Mouse (Mus musculus) ES-Bruce4 (cell line): Measurements from ENCODE around the gene Clcn6. TPM values are rescaled to one million over a fixed set of nuclear protein-coding genes. Genes with fewer than 3 reads are reported as not detected.

Experiments used
- H3K27ac ChIP-seq: 2 replicates; pipeline ENCODE4 v1.5.1; 2012; ENCODE audit warnings: low read length, inconsistent platforms; ENCODE audit not compliant: insufficient read depth
- H3K27me3 ChIP-seq: 2 replicates; pipeline ENCODE4 v1.6.1; 2012; ENCODE audit warnings: mild to moderate bottlenecking, low read length, inconsistent platforms; ENCODE audit not compliant: control insufficient read depth, poor library complexity, insufficient read depth, severe bottlenecking
- H3K36me3 ChIP-seq: 2 replicates; pipeline ENCODE4 v1.6.1; 2012; ENCODE audit warnings: inconsistent platforms, mild to moderate bottlenecking, low read length, moderate library complexity; ENCODE audit not compliant: control insufficient read depth, poor library complexity, insufficient read depth, severe bottlenecking
- H3K4me1 ChIP-seq: one replicate; pipeline ENCODE4 v1.8.1; 2011; ENCODE audit warnings: low read length; ENCODE audit not compliant: control insufficient read depth, insufficient read depth
- H3K4me3 ChIP-seq: 2 replicates; pipeline ENCODE4 v1.5.1; 2011; ENCODE audit warnings: low read depth, mild to moderate bottlenecking, low read length
- H3K9ac ChIP-seq: 2 replicates; pipeline ENCODE4 v1.6.1; 2012; ENCODE audit warnings: low read depth, mild to moderate bottlenecking, inconsistent platforms; ENCODE audit not compliant: poor library complexity, severe bottlenecking
- H3K9me3 ChIP-seq: replicated peaks from 2 replicates; pipeline ENCODE4 v1.6.1; 2012; ENCODE audit warnings: mild to moderate bottlenecking, low read length, inconsistent platforms; ENCODE audit not compliant: control insufficient read depth, poor library complexity, insufficient read depth, severe bottlenecking
- CTCF ChIP-seq: IDR thresholded peaks from one replicate; pipeline ENCODE4 v1.8.1; 2011; ENCODE audit warnings: low read depth, low read length
- EP300 ChIP-seq: IDR thresholded peaks from 2 replicates; pipeline ENCODE4 v1.6.1; 2011; ENCODE audit warnings: low read depth, low read length; ENCODE audit not compliant: insufficient read depth
- POLR2A ChIP-seq: IDR thresholded peaks from one replicate; pipeline ENCODE4 v1.8.1; 2011; ENCODE audit warnings: low read length; ENCODE audit not compliant: insufficient read depth
- polyA plus RNA-seq: library from polyadenylated mRNA; stranded (reverse); fragments of >200 nt; gene quantifications from 2 replicates; pipeline ENCODE4 v1.2.4, GENCODE M21; 2011; ENCODE audit warnings: low read depth; ENCODE audit not compliant: missing spikeins, insufficient read depth, insufficient read length

The Clcn6 gene
- polyA plus RNA-seq, 1 experiment, result 16.7 TPM

DNA sequence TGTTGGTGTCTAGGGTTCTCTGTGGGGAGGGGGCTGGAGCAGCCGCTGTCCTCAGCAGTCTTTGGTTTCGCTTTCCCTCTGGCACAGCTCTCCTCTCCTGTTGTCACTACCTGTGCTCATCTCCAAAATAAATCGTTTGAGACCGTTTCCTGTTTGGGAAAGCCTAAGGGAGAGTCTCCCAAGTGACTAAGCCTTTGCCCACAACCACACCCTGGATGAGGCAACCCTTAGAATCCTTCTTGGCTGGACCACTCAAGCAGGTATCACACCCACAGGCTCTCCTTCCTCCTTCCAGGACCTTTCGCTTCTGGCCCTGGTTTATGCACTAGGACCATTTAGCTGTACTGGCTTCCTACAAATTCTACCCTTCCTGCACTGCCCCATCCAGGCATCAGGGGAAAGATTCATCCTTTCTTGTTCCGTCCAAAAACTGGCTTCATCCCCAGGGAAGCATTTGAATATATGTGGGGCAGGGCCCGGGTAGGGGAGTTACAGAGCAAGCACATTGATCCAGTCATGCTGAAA lies 45.0 kb downstream of the Clcn6 start:
- no peaks in the 10 kb centered on the region for H3K36me3 ChIP-seq
- no peak overlapping the region for H3K27ac ChIP-seq
- no peaks in the 10 kb centered on the region for H3K4me1 ChIP-seq
- H3K9ac ChIP-seq, result no peak overlapping the region
- H3K9me3 ChIP-seq, result no peaks in the 10 kb centered on the region
- no peaks in the 10 kb centered on the region for H3K27me3 ChIP-seq
- TF ChIP-seq POLR2A (no peak), EP300 (no peak), CTCF (no peak)
- no peak overlapping the region for H3K4me3 ChIP-seq

DNA sequence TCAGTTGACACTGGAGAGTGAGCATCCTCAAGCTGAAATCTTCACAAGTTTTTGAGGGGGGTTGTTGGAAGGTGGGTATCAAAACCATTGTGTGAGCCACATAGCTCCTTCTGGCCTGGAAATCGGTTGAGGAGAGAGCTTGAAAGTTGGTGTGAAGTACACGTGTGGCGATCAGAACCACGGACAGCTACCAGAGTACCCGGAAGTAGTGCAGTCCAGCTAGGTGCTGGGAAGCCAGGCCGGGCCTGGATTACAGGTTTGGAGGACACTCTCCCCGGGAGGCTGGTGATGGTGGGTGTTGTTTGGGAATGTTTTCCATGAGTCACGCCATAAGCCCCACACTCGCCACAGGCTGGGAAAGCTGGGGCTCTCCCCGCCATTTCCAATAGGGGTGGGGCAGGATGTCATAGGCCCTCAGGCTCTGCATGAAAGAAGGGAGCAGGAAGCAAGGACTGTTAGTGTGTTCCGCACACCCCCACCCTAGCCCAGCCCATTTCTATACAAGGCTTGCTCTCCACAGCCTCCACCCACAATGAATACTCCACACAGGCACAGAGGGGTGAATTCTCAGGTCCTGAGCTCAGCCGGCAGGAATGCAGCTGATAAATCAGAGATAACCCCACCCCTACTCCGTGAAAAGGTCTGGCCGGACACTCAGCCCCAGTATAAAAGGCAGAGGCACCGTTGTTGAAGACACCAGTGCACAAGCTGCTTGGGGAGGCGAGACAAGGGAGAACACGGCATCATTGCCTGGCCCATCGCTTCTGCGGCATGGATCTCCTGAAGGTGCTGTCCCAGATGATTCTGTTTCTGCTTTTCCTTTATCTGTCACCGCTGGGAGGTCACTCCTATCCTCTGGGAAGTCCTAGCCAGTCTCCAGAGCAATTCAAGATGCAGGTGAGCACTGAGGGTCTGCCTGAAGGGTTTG lies 53.2 kb downstream of the Clcn6 start, which contains the start of gene Nppb:
Gene Nppb (plus strand): TSS at position 584 of the 928 bp plus-strand sequence.
- no peak within 1 kb of the TSS for H3K9ac ChIP-seq
- no peaks in the 10 kb centered on the region for H3K27me3 ChIP-seq
- H3K4me3 ChIP-seq, result peak within 1 kb of the TSS; percentile 7; the same call in 1 of the 2 replicates
- H3K9me3 ChIP-seq, result no peaks in the 10 kb centered on the region
- no peaks in the 10 kb centered on the region for H3K36me3 ChIP-seq
- no peak for TF ChIP-seq POLR2A
- peak; percentile 64; the same call in 1 of the 2 replicates for TF ChIP-seq EP300
- H3K4me1 ChIP-seq, result no peaks in the 10 kb centered on the region
- H3K27ac ChIP-seq, result no peak within 1 kb of the TSS

DNA sequence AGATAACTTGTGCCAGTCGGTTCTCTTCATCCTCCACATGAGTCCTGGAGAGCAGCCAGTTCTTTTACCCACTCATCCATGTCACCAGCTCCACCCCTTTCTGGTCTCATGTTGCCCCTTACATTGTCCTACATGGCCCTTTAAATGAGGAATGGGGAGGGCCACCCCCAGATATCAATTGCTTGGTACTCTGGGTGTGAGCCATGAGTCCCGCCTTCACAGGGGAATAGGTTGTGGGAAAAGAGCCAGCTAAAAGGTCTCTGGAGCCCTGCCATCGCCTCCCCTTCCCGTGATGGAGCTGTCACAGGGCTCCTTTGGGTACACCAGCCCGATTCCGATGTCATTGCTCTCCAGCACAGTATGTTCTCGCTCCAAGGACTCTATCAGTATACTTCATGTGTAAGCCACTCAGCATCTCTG lies 59.2 kb downstream of the Clcn6 start:
- H3K9me3 ChIP-seq, result no peaks in the 10 kb centered on the region
- no peak overlapping the region for H3K4me3 ChIP-seq
- no peaks in the 10 kb centered on the region for H3K36me3 ChIP-seq
- no peaks in the 10 kb centered on the region for H3K4me1 ChIP-seq
- no peak overlapping the region for H3K27ac ChIP-seq
- no peak overlapping the region for H3K9ac ChIP-seq
- H3K27me3 ChIP-seq, result no peaks in the 10 kb centered on the region
- no peak for TF ChIP-seq EP300
- TF ChIP-seq POLR2A, result no peak
- TF ChIP-seq CTCF, result no peak

DNA sequence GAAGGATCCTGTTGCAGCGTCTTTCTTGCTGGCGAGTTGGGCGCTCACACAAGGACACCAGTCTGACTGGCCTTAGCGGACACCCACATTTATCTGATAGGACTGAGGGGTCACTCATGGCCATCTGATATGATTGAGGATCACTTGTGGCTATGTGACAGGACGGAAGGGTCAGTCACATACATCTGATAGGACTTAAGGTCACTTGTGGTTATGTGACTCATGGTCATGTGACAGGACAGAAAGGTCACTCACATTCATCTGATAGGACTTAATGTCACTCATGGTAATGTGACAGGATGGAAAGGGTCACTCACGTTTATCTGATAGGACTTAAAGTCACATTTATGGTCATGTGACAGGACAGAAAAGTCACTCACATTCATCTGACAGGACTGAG lies 60.2 kb downstream of the Clcn6 start:
- H3K9me3 ChIP-seq, result no peaks in the 10 kb centered on the region
- H3K4me1 ChIP-seq, result no peaks in the 10 kb centered on the region
- no peak for TF ChIP-seq POLR2A
- TF ChIP-seq EP300, result no peak
- no peak for TF ChIP-seq CTCF
- H3K9ac ChIP-seq, result no peak overlapping the region
- no peaks in the 10 kb centered on the region for H3K27me3 ChIP-seq
- H3K36me3 ChIP-seq, result no peaks in the 10 kb centered on the region
- no peak overlapping the region for H3K4me3 ChIP-seq
- no peak overlapping the region for H3K27ac ChIP-seq

DNA sequence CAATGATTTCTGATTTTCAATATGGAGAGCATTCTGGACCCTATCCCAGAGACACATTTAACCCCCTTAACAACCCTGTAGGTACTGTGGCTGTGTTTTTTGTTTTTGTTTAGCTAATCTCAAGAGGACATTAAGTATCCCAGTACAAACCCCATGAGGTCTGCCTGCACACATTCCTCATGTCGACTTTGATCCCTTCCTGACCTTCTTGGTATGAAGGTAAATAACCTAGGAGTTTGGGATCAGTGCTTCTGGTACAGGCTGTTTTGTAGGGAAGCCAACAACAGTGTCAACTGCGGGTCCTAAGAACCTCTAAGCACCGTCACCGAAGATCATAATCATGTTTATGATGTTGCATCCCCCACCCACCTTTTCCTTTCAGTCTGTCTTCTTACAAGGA lies 60.9 kb downstream of the Clcn6 start:
- Histone ChIP-seq H3K27ac (no peak overlapping the region), H3K27me3 (no peaks in the 10 kb centered on the region), H3K9me3 (no peaks in the 10 kb centered on the region), H3K9ac (no peak overlapping the region), H3K36me3 (no peaks in the 10 kb centered on the region), H3K4me1 (no peaks in the 10 kb centered on the region), H3K4me3 (no peak overlapping the region)
- TF ChIP-seq EP300 (no peak), POLR2A (no peak)

DNA sequence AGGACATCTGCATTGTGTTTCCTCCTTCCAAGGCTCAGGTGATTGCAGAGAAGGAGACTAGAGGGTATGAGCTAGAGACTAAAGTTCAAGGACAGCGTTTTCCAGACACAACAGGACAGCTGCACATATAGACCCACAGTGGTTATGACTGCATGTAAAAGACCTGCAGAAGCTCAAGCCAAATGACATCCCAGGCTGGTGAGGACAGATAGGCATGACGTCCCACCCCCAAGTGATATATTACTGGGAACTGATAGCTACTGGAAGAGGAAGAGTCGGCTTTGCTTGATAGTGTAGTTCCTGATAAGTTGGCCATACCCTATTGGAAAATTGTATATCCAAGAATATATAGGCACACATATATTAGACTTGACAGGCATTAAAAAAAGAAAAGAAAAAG lies 62.4 kb downstream of the Clcn6 start:
- no peaks in the 10 kb centered on the region for H3K36me3 ChIP-seq
- TF ChIP-seq POLR2A (no peak), EP300 (no peak), CTCF (no peak)
- H3K27ac ChIP-seq, result no peak overlapping the region
- no peaks in the 10 kb centered on the region for H3K9me3 ChIP-seq
- no peak overlapping the region for H3K9ac ChIP-seq
- H3K4me1 ChIP-seq, result no peaks in the 10 kb centered on the region
- no peak overlapping the region for H3K4me3 ChIP-seq
- no peaks in the 10 kb centered on the region for H3K27me3 ChIP-seq
